Mouse (Mus musculus) stomach, postnatal 0 days (tissue): ENCODE results near the gene Pdx1.

Experiments
- CTCF ChIP-seq: IDR thresholded peaks from 2 replicates; pipeline ENCODE4 v1.5.1; 2016; ENCODE audit warnings: antibody characterized with exemption, low read depth, mild to moderate bottlenecking, moderate library complexity
- EP300 ChIP-seq: optimal IDR thresholded peaks from 2 replicates; pipeline ENCODE3; 2016; ENCODE audit warnings: antibody characterized with exemption

DNA sequence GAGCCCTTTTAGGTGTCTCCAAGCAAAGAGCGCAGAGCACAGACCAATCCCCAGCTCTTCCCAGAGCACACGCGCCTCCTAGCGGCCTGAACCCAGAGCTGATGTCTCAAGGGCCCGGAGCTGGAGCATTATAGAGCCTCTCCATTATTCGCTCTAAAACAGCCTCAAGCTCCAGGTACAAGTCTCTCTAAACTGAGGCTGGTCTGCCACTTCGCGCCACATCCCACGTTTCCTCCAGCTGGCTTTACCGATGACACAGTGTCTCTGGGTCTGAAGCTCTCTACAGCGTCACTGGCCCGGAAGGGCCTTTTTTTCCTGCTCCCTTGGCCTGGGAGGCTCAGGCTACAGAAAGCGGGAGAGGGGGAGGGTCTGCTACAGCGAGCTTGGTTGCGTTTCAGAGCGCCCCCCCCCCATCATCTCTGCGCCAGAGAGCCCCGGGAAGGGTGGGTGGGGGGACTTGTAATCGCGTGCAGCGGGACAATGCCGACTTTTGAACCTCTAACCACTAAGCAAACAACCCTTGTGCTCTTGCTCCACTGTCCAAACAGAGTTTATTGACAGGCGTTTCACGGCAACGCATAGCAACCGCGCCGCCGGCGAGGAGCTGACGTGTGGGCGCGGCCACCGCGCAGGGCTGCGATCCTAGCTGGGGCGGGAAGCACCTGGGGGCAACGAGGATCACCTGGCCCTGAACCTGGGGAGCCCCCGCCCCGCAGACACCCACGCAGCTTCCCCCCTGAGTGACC lies 29.7 kb downstream of the Pdx1 start:
- peak; percentile 78 for TF ChIP-seq CTCF
- TF ChIP-seq EP300, result no peak
